Mouse (Mus musculus): ENCODE results near the gene Zfp706.

Zfp706 gene

GRCm38 (mm10) chr15:37007233-37007958, at the start of gene Zfp706:
Zfp706 (minus strand) TSS chr15:37007773.
- peak; percentile 98 for DNase-seq

GRCm38 (mm10) chr15:37054582-37054981, 47.0 kb upstream of the Zfp706 start:
- no peak for DNase-seq

GRCm38 (mm10) chr15:37053085-37053762, 45.7 kb upstream of the Zfp706 start:
- no peak for DNase-seq

GRCm38 (mm10) chr15:37047403-37047802, 39.8 kb upstream of the Zfp706 start:
- DNase-seq, result no peak

GRCm38 (mm10) chr15:37046586-37046985, 39.0 kb upstream of the Zfp706 start:
- DNase-seq, result no peak

GRCm38 (mm10) chr15:37046131-37046530, 38.6 kb upstream of the Zfp706 start:
- no peak for DNase-seq

- peak; percentile 16 to 43 for DNase-seq
These were observed 37.9 kb upstream of the Zfp706 start for GRCm38 (mm10) chr15:37045456-37045855.

- no peak for DNase-seq
These were observed 35.0 kb upstream of the Zfp706 start for GRCm38 (mm10) chr15:37042559-37042958.

GRCm38 (mm10) chr15:37041214-37041613, 33.6 kb upstream of the Zfp706 start:
- no peak for DNase-seq

- DNase-seq, result no peak
These were observed 31.1 kb upstream of the Zfp706 start for GRCm38 (mm10) chr15:37038666-37039065.

GRCm38 (mm10) chr15:37037704-37038103, 30.1 kb upstream of the Zfp706 start:
- peak; percentile 17 to 42 for DNase-seq

- no peak for DNase-seq
These were observed 29.0 kb upstream of the Zfp706 start for GRCm38 (mm10) chr15:37036481-37037156.

- no peak for DNase-seq
These were observed 26.6 kb upstream of the Zfp706 start for GRCm38 (mm10) chr15:37034155-37034554.

GRCm38 (mm10) chr15:37033431-37033830, 25.9 kb upstream of the Zfp706 start:
- DNase-seq, result no peak

- DNase-seq, result no peak
These were observed 24.0 kb upstream of the Zfp706 start for GRCm38 (mm10) chr15:37031334-37032150.

- no peak for DNase-seq
These were observed 23.4 kb upstream of the Zfp706 start for GRCm38 (mm10) chr15:37030929-37031328.

GRCm38 (mm10) chr15:37027956-37028355, 20.4 kb upstream of the Zfp706 start:
- DNase-seq, result no peak

- DNase-seq, result no peak
These were observed 18.9 kb upstream of the Zfp706 start for GRCm38 (mm10) chr15:37026458-37026857.

GRCm38 (mm10) chr15:37020581-37021245, 13.1 kb upstream of the Zfp706 start:
- DNase-seq, result no peak

GRCm38 (mm10) chr15:37019434-37019833, 11.9 kb upstream of the Zfp706 start:
- DNase-seq, result no peak

GRCm38 (mm10) chr15:37011897-37012296, 4.3 kb upstream of the Zfp706 start:
- no peak for DNase-seq

- no peak for DNase-seq
These were observed 3.7 kb upstream of the Zfp706 start for GRCm38 (mm10) chr15:37011316-37011715.
